Mouse (Mus musculus) intestine, embryonic 16.5 days (tissue): Measurements from ENCODE around the gene Gm17428. TPM values are rescaled to one million over a fixed set of nuclear protein-coding genes. Genes with fewer than 3 reads are reported as not detected.
"Not testable (repeated sequence)": the region's sequence is repeated elsewhere in the genome, so short reads cannot be mapped to it uniquely, and the experiment has no call there.

ENCODE experiments used
- ATAC-seq: fragments of 200-750 bp; cut with Nextera tagmentation; 2 replicates; pipeline ENCODE4 v1.8.0; 2017; ENCODE audit warnings: moderate TSS enrichment, moderate library complexity
- H3K27ac ChIP-seq: fragments of 300-500 bp; sonication (generic); 2 replicates; pipeline ENCODE4 v1.5.1; 2014; ENCODE audit warnings: mild to moderate bottlenecking, low read length
- H3K27me3 ChIP-seq: fragments of 300-500 bp; sonication (generic); replicated peaks from 2 replicates; pipeline ENCODE4 v1.6.1; 2014; ENCODE audit warnings: low read length, control low read depth, mixed read lengths; ENCODE audit not compliant: control insufficient read depth, insufficient read depth
- H3K36me3 ChIP-seq: fragments of 300-500 bp; sonication (generic); 2 replicates; pipeline ENCODE4 v1.6.1; 2014; ENCODE audit warnings: low read length, control low read depth; ENCODE audit not compliant: control insufficient read depth, insufficient read depth
- H3K4me1 ChIP-seq: fragments of 300-500 bp; sonication (generic); 2 replicates; pipeline ENCODE4 v1.6.1; 2014; ENCODE audit warnings: low read length, control low read depth, mixed read lengths; ENCODE audit not compliant: control insufficient read depth, insufficient read depth
- H3K4me2 ChIP-seq: fragments of 300-500 bp; sonication (generic); 2 replicates; pipeline ENCODE4 v1.6.1; 2014; ENCODE audit warnings: low read depth, low read length, control low read depth
- H3K4me3 ChIP-seq: fragments of 300-500 bp; sonication (generic); 2 replicates; pipeline ENCODE4 v1.5.1; 2014; ENCODE audit warnings: mild to moderate bottlenecking, low read length
- H3K9ac ChIP-seq: fragments of 300-500 bp; sonication (generic); 2 replicates; pipeline ENCODE4 v1.6.1; 2014; ENCODE audit warnings: low read depth, low read length
- H3K9me3 ChIP-seq: fragments of 300-500 bp; sonication (generic); 2 replicates; pipeline ENCODE4 v1.6.1; 2016; ENCODE audit warnings: low read length, control low read depth; ENCODE audit not compliant: control insufficient read depth
- WGBS: fragments of 180-500 bp; shearing (Covaris S2); extraction: QIAGEN DNeasy Blood & Tissue Kit; methylation state at CpG from one replicate; pipeline ENCODE4 v1.1.7; 2014; 5-methylcytosine and 5-hydroxymethylcytosine counted together
- polyA plus RNA-seq: library from polyadenylated mRNA; unstranded; fragments of >200 nt; fragmentation: Nextera tagmentation; extraction: Ambion mirVana; gene quantifications from 2 replicates; pipeline ENCODE4 v1.2.1, GENCODE M21; 2015

The Gm17428 gene
- polyA plus RNA-seq, 1 experiment from 2014 or later: not detected

DNA sequence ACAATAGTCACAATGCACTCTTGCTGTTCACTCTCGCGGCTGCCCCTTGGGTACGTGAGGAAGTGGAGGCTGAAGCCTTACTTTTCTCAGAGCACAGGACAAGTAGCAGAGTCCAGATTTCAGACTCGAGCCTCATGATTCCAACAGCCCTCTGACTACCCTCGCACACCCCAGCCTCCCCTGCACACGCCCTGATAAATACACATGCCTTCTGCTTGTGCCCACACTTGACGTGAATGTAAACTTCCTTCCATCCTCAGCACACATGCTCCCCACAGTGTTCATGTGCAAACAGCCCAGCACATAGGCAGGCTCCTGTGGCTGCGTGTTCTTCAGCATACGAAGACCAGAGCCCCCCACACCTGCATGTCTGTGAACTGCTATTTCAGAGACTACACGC, 16.9 kb downstream of the Gm17428 start:
- WGBS: 35% methylated on average over 10 of the region's 10 CpGs
- no peak overlapping the region for H3K4me2 ChIP-seq
- peak; percentile 70 for ATAC-seq
- H3K36me3 ChIP-seq: no peaks in the 10 kb centered on the region
- H3K9me3 ChIP-seq: no peaks in the 10 kb centered on the region
- H3K4me1 ChIP-seq: peaks cover 7% of the 10 kb centered on the region; the same call in 1 of the 2 replicates
- peak overlapping the region; percentile 6; the same call in 1 of the 2 replicates for H3K9ac ChIP-seq
- H3K4me3 ChIP-seq: no peak overlapping the region
- no peak overlapping the region for H3K27ac ChIP-seq
- H3K27me3 ChIP-seq: no peaks in the 10 kb centered on the region

DNA sequence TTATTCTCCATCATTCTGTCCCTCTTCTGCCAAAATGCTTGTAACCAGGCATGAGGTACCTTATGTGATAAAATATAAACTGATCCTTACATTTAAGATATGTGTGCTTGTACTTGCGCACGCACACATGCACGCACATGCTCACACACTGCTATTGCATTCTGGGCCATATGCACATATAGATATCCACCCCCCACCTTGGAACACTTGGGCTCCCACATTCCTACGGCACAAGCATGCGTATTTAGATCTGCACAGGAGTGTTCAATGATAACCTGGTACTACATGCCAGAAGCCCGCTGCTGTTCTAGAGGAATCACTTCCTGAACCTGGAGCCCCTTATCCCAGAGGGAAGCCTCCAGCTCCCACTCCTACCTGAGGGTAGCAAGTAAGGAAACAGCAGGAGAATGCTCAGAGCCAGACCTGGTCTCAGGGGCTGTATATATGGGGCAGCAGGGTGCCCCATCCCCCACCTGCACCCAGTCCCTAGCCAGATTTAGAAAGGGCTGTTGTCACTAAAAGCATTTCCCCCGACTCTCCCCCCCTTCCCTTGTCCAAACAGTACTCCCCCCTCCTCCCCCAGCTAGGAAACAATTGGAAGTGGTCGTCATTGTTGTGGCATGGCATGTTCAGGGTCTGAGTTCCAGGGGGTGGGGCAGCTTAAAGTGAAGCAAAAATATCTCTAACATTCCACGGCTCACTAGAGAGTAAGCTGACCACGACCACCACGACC, 17.6 kb downstream of the Gm17428 start, which contains the start of gene Myh7:
Myh7 (minus strand) TSS at position 491 of the 733 bp plus-strand sequence.
- ATAC-seq: no peak
- H3K9me3 ChIP-seq: no peaks in the 10 kb centered on the region
- no peak within 1 kb of the TSS for H3K4me2 ChIP-seq
- peaks cover 7% of the 10 kb centered on the region; the same call in 1 of the 2 replicates for H3K4me1 ChIP-seq
- H3K4me3 ChIP-seq: no peak within 1 kb of the TSS
- WGBS: 52% methylated on average over 11 of the region's 11 CpGs
- H3K36me3 ChIP-seq: no peaks in the 10 kb centered on the region
- no peaks in the 10 kb centered on the region for H3K27me3 ChIP-seq
- H3K9ac ChIP-seq: peak within 1 kb of the TSS; percentile 18; the same call in 1 of the 2 replicates
- H3K27ac ChIP-seq: no peak within 1 kb of the TSS

DNA sequence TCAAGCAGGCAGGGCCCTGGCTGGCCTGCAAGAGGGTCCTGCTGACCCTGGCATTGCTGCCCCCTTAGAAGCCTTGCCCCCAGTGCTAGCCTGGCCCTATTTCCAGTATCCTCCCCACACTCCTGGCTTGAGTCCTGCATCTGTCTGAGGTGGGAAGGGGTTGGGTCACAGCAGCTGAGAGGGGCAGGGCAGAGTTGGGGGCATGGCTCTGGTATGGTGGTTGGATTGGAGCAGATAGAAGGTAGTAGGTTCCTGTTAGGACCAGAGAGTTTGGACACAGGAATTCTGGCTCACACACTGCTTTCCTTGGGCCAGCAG, 18.1 kb downstream of the Gm17428 start:
- H3K4me3 ChIP-seq: no peak overlapping the region
- H3K9me3 ChIP-seq: no peaks in the 10 kb centered on the region
- H3K27ac ChIP-seq: no peak overlapping the region
- ATAC-seq: no peak
- no peaks in the 10 kb centered on the region for H3K36me3 ChIP-seq
- H3K4me1 ChIP-seq: peaks cover 7% of the 10 kb centered on the region; the same call in 1 of the 2 replicates
- no peak overlapping the region for H3K9ac ChIP-seq
- H3K4me2 ChIP-seq: no peak overlapping the region
- no peaks in the 10 kb centered on the region for H3K27me3 ChIP-seq

DNA sequence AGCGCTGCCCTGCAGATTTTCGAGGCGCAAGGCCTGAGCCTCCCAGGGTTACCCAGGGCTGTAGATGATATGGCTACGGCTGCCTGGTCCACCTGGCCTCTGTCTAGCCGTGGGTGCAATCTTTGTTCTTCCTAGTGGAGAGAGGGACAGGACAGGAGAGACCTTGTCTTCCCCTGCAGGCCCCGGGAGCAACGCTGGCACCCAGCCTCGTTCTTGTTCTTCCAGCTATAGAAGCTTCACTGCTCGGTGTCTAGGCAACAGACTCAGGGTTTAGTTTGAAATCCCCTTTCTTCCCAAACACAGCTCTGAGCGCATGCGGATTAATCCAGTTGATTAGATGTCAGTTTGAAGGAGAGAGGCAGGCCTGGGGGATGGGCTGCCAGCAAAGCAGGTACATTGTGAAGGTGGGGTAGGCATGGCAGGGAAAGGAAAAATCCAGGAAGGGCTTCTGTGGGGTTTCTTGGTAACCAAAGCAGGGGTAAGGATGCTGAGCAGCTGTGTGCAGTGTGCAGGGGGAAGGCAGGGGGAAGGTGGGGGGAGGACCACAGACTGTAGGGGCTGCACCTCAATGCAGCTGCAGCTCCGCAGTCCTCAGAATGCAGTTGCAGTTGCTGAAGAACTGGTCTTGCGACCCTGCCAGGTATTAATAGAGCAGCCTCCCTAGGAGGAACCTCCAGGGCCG, 18.9 kb downstream of the Gm17428 start:
- H3K9me3 ChIP-seq: no peaks in the 10 kb centered on the region
- 50% methylated on average over 14 of the region's 14 CpGs for WGBS
- H3K4me3 ChIP-seq: no peak overlapping the region
- no peaks in the 10 kb centered on the region for H3K36me3 ChIP-seq
- H3K4me1 ChIP-seq: peaks cover 7% of the 10 kb centered on the region; the same call in 1 of the 2 replicates
- ATAC-seq: no peak
- H3K27ac ChIP-seq: no peak overlapping the region
- H3K9ac ChIP-seq: no peak overlapping the region
- H3K4me2 ChIP-seq: no peak overlapping the region
- H3K27me3 ChIP-seq: no peaks in the 10 kb centered on the region

DNA sequence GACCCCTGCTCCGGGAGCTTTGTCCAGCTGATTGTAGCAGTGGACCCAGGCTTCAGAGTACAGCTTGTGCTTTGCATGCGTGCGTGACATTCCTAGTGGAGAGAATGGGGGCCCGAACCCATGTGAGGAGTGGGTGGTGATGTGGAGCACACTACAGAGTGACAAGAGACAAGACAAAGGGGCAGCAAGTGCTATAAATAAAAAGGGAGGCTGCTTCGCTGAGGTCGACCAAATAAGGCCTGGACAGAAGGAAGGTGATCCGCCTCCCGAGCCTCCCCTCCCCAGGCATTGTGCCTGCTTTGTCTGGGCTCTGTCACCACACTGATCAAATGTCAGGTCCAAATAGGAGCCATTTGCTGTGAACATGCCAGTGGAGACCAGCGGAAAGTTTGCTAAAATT, 20.1 kb downstream of the Gm17428 start:
- peaks cover 7% of the 10 kb centered on the region; the same call in 1 of the 2 replicates for H3K4me1 ChIP-seq
- H3K36me3 ChIP-seq: no peaks in the 10 kb centered on the region
- no peak for ATAC-seq
- no peaks in the 10 kb centered on the region for H3K9me3 ChIP-seq
- H3K4me3 ChIP-seq: no peak overlapping the region
- no peak overlapping the region for H3K4me2 ChIP-seq
- 60% methylated on average over 9 of the region's 9 CpGs for WGBS
- no peak overlapping the region for H3K27ac ChIP-seq
- H3K27me3 ChIP-seq: no peaks in the 10 kb centered on the region
- no peak overlapping the region for H3K9ac ChIP-seq

DNA sequence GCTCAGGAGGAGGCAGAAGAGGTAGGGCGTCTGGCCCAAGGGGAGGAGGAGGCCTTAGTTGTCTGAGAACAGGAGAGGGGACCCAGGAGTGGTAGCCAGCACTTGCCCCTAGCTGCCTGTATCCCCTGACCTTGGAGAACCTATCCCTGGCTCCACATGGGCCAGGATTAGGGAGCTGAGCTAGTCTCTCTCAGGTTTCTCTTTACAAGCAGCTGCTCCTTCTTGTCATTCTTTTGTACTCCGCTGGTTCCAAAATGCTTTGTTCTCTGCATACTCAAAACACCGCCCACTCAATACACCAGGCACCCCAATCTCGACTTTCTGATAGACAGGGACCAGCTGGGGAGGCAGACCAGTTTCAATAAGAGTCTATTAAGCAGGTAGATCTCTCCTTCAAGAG, 20.6 kb downstream of the Gm17428 start:
- H3K4me2 ChIP-seq: no peak overlapping the region
- H3K36me3 ChIP-seq: no peaks in the 10 kb centered on the region
- H3K4me1 ChIP-seq: peaks cover 7% of the 10 kb centered on the region; the same call in 1 of the 2 replicates
- H3K9me3 ChIP-seq: no peaks in the 10 kb centered on the region
- H3K27ac ChIP-seq: no peak overlapping the region; the same call in 1 of the 2 replicates
- no peak overlapping the region for H3K4me3 ChIP-seq
- ATAC-seq: no peak
- H3K9ac ChIP-seq: no peak overlapping the region
- WGBS: 67% methylated on average over 4 of the region's 4 CpGs
- no peaks in the 10 kb centered on the region for H3K27me3 ChIP-seq

DNA sequence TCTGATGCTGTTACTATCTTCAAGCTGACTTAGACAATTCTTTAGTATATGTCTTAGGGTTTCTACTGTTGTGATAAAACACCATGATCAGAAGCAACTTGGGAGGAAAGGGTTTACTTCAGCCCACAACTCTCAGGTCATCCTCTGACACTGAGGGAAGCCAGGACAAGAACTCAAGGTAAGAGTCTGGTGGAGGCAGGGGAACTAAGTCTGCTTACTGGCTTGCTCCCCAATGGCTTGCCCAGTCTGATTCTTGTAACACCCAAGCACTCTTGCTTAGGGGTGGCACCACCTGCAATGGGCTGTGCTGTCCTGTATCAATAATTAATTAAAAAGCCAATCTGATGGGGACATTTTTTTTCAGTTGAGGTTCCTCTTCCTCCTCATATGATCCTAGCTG, 21.9 kb downstream of the Gm17428 start:
- H3K9ac ChIP-seq: no peak overlapping the region
- no peaks in the 10 kb centered on the region for H3K27me3 ChIP-seq
- no peak overlapping the region for H3K27ac ChIP-seq
- H3K36me3 ChIP-seq: no peaks in the 10 kb centered on the region
- H3K4me1 ChIP-seq: peaks cover 5% of the 10 kb centered on the region; the same call in 1 of the 2 replicates
- no peak overlapping the region for H3K4me2 ChIP-seq
- no peaks in the 10 kb centered on the region for H3K9me3 ChIP-seq
- H3K4me3 ChIP-seq: no peak overlapping the region
- no peak for ATAC-seq

DNA sequence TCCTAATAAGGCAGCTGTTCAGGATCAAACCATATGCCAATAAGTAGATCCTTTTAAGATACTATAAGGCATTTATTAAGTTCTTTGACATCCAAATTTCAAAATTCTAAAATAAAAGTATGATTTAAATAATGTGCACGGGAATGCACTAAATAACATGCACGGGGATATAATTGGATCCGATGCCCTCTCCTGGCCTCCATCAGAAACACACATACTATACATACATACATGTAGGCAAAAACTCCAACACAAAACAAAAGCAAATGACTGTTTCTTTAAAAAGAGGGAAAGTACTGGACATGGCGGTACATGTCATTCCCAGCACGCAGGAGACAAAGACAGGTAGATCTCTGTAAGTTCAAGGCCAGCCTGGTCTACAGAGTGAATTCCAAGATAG, 23.1 kb downstream of the Gm17428 start:
- not testable (repeated sequence) for H3K9ac ChIP-seq, H3K27me3 ChIP-seq, H3K36me3 ChIP-seq, H3K4me3 ChIP-seq, H3K9me3 ChIP-seq, H3K27ac ChIP-seq, H3K4me2 ChIP-seq, ATAC-seq, H3K4me1 ChIP-seq
- 77% methylated on average over 5 of the region's 5 CpGs for WGBS

DNA sequence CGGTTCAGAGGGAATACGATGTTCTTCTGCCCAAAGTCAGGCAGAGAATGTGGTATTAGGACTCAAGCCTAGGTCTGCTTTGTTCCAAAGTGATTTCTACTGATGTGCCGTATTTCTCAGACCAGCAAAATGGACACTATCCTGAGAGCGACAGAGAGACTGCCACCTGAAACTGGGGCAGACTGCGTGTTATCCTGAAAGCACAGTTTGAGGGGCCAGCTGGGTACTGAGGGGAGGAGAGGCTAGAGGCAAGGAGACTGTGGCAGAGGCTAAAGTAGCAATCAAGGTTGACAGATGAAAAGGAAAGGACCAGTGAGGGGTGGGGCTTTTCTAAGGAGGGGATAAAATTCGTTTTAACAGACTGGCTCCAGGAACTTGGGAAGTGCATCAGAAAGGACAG, 24.1 kb downstream of the Gm17428 start:
- H3K4me2 ChIP-seq: no peak overlapping the region
- no peak overlapping the region for H3K4me3 ChIP-seq
- no peak for ATAC-seq
- no peaks in the 10 kb centered on the region for H3K27me3 ChIP-seq
- no peaks in the 10 kb centered on the region for H3K36me3 ChIP-seq
- H3K9ac ChIP-seq: no peak overlapping the region
- H3K4me1 ChIP-seq: peaks cover 3% of the 10 kb centered on the region; the same call in 1 of the 2 replicates
- WGBS: 84% methylated on average over 6 of the region's 6 CpGs
- no peak overlapping the region for H3K27ac ChIP-seq
- no peaks in the 10 kb centered on the region for H3K9me3 ChIP-seq
